Mouse (Mus musculus) brain, adult 10 weeks (tissue): ENCODE measurements around the gene Gm20767. TPM values are rescaled to one million over a fixed set of nuclear protein-coding genes. Genes with fewer than 3 reads are reported as not detected.

Experiments
- polyA plus RNA-seq: library from polyadenylated mRNA; stranded (reverse); fragments of 350-450 nt; fragmentation: Illumina TruSeq; extraction: RNeasy Lipid Tissue Mini Kit (QIAGEN cat#74804); gene quantifications from one replicate; pipeline ENCODE4 v1.2.3, GENCODE M21; 2015; ENCODE audit warnings: low read depth, low replicate concordance

Gm20767 gene
- not detected for polyA plus RNA-seq

GRCm38 (mm10) chr13:120139946-120140345, at the start of gene Gm20767:
Gm20767 (plus strand) TSS chr13:120140246.

DNA sequence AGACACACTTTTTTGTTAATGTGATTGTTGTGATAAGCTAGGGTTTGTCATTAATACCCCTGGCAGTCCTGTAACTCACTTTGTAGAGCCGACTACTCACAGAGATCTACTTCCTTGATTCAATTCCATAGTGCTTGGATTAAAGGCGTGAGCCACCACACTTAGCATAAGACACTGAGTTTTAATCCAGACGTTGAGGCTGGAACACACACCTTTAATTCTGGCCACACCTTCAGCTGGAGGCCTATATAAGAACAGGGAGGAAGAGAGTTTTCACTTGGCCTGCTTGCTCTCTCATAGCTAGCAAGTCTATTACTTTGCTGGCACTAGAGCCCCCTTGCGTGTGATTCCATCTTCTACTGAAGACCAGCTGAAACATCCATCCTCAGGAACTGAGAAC, 32.1 kb downstream of the Gm20767 start, which contains the start of gene Gm21818:
Gene Gm21818, plus strand, starts transcription at position 301 of the 400 bp plus-strand sequence.

Other genes with a start within 250 kb of the Gm20767 start
- not detected for gene Tcstv1, start 245.5 kb upstream of the Gm20767 start, polyA plus RNA-seq
- gene Gm21761, start 211.0 kb upstream of the Gm20767 start, polyA plus RNA-seq, result not detected
- gene B020031M17Rik, start 189.4 kb upstream of the Gm20767 start, polyA plus RNA-seq, result not detected
- not detected for gene Gm36079, start 113.2 kb upstream of the Gm20767 start, polyA plus RNA-seq
- not detected for gene Gm21188, start 88.1 kb upstream of the Gm20767 start, polyA plus RNA-seq
- gene Gm21818, start 32.2 kb downstream of the Gm20767 start, polyA plus RNA-seq, result not detected
- not detected for gene Gm21762, start 75.7 kb downstream of the Gm20767 start, polyA plus RNA-seq
- gene Gm21731, start 98.9 kb downstream of the Gm20767 start, polyA plus RNA-seq, result not detected
- gene AF067061, start 122.9 kb downstream of the Gm20767 start, polyA plus RNA-seq, result not detected
- not detected for gene BC147527, start 160.1 kb downstream of the Gm20767 start, polyA plus RNA-seq
- gene Tcstv3, start 176.6 kb downstream of the Gm20767 start, polyA plus RNA-seq, result not detected